1 mouse cellular context compared by ENCODE assay signal in the genomic region with DNA sequence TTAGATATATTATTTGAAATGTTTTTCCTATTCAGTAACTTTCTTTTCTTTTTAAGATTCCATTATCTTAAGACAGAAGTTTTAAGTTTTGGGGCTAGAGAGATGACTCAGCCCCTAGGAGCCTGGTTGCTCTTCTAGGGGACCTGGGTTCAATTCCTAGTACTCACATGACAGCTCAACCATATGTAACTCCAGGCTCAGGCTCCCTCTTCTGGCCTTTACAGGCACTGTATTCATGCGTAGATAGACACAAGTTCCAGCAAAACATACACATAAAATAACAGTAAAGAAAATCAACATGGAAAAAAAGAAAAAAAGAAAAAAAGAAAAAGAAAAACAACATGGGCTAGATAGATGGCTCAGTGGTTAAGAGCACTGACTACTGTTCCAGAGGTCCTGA.
TF ChIP-seq lines count a peak whose summit lies in the region.

No protein-coding gene starts in this region.

TF ChIP-seq in MEL, 35 proteins besides CTCF, POLR2A, EP300 and RAD21:
- TF ChIP-seq TBP (IDR thresholded peaks at IDR 0.05; ENCODE audit: low read depth, low read length) = no peak
- no peak for TF ChIP-seq MAFK (IDR thresholded peaks at IDR 0.05; ENCODE audit: borderline replicate concordance, low read depth, low read length)
- TF ChIP-seq USF1 (IDR thresholded peaks at IDR 0.05; ENCODE audit: low read depth, low read length) = 0 out of 2 replicates have a peak, but pooled peaks have one; percentile 8
- TF ChIP-seq NELFE (IDR thresholded peaks at IDR 0.05; ENCODE audit: low read depth, low read length) = no peak
- TF ChIP-seq RCOR1 (IDR thresholded peaks at IDR 0.05; ENCODE audit: low read depth, low read length) = no peak
- no peak for TF ChIP-seq MXI1 (IDR thresholded peaks at IDR 0.05; ENCODE audit: low read depth, low read length)
- peak; percentile 53 for TF ChIP-seq SMC3 (IDR thresholded peaks at IDR 0.05; ENCODE audit: low read depth, low read length)
- TF ChIP-seq MYB (IDR thresholded peaks at IDR 0.05; ENCODE audit: low read depth, low read length) = no peak
TF ChIP-seq in MEL: peak in this region for 2.
